Mouse (Mus musculus): ENCODE measurements around the gene Flcn.

DNA sequence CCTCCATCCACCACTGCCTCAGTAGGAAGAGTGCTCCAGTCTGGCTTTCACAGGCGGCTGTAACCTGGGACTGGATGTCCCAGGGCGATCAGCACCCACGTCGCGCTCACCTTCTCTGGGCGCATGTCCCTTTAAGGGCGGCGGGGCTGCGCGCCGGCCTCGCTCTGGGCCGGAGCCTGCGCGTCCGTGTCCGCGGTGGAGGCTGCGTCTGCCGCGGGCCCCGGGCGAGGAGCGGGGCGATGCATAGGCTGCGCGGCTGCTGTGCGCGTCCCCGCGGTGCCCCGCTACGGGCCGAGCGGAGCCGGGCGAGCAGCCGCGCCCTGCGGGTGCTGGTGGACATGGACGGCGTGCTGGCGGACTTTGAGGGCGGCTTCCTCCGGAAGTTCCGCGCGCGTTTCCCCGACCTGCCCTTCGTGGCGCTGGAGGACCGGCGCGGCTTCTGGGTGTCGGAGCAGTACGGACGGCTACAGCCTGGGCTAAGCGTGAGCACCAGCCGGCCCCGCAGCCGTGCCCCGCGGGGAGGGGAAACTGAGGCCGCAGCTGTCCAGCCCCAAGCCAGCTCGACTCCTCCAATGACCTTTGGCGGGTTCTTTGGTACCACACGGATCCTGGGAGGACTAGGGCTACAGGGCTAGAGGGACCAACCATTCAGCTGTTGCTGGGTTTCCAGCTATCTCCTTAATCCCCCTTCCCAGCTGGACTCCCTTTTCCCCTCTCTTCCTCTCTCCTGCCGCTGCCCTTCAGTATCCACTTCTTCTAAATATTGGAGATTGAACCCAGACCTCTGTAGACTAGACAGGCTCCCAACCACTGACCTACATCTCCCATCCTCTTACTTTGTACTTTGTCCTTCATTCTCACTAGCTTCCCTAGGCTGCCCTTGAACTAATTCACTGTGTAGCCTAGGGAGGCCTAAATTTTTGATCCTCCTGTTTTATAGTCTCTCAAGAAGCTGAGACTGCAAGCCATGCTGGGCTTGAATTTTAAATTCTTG is 38.4 kb upstream of the Flcn start:
- TF ChIP-seq POLR2A (IDR thresholded peaks at IDR 0.05; ENCODE audit: borderline replicate concordance, insufficient read depth, low read length), result peak; percentile 64; the same call in 1 of the 2 replicates
- TF ChIP-seq CTCF (IDR thresholded peaks at IDR 0.05; ENCODE audit: borderline replicate concordance, insufficient read depth, low read depth, low read length), result no peak
